Comparison of ENCODE assay signal across 9 mouse cellular contexts in the genomic region with DNA sequence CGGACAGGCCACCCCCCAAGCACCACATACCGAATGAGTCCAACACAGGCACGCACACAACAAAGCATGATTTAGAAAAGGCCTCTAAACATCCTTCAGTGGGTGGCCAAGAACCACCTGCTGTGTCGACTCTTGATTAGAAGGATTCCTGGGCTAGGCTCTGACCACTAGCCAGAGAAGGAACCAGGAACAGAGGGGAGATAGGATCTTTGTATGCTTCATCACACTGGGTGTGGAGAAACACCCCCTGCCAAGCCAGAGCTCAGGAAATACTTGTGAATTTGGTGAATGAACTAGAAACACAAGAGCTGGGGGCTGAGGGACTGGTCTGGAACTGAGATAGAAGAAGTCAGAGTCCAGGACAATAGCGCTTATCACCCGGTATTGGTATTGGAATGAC. TPM values are rescaled to one million over a fixed set of nuclear protein-coding genes. Genes with fewer than 3 reads are reported as not detected.
DNase-seq lines count a peak whose midpoint lies in the region; ATAC-seq lines count a peak whose summit lies in the region.
"Had no signal": no experiment of that assay in that cellular context is flagged by ENCODE, and none has a peak within 500 bp of the region (broad histone marks: within the 10 kb centered on the region; RNA-seq: fewer than 3 reads in every experiment).

No protein-coding gene starts in this region.

- peaks cover 40% of the 10 kb centered on the region for H3K4me1 ChIP-seq in neural tube, embryonic 11.5 days (ENCODE audit: control insufficient read depth, insufficient read depth, low read length)
- peaks cover 74% of the 10 kb centered on the region for H3K4me1 ChIP-seq in limb, embryonic 15.5 days

- DNase-seq in embryo, embryonic 9.5 days (ENCODE audit: extremely low spot score) = peak; percentile 27
- no peak for DNase-seq in embryo, embryonic 11 days
- no peak for DNase-seq in neural tube, embryonic 11.5 days (ENCODE audit: low spot score)
- DNase-seq in neural tube, embryonic 10.5 days (ENCODE audit: extremely low spot score, low spot score) = no peak
- no peak for DNase-seq in MN1 (ENCODE audit: low spot score)
- no peak for DNase-seq in right cerebral cortex, postnatal 25 days
- DNase-seq: adrenal gland, adult 2 months had no signal

- no peaks in the 10 kb centered on the region for H3K27me3 ChIP-seq in neural tube, embryonic 11.5 days (ENCODE audit: control insufficient read depth, insufficient read depth, low read length)
- H3K27me3 ChIP-seq in limb, embryonic 15.5 days = no peaks in the 10 kb centered on the region

- H3K4me2 ChIP-seq in neural tube, embryonic 11.5 days (ENCODE audit: low read depth) = peak overlapping the region; percentile 59
- peak overlapping the region; percentile 67 for H3K4me2 ChIP-seq in limb, embryonic 15.5 days

- 7% methylated on average over 6 of the region's 6 CpGs for whole genome bisulfite sequencing in neural tube, embryonic 11.5 days
- 14% methylated on average over 6 of the region's 6 CpGs for WGBS in limb, embryonic 15.5 days

- peak overlapping the region; percentile 88 for H3K4me3 ChIP-seq in neural tube, embryonic 11.5 days (ENCODE audit: low read depth, low read length)
- peak overlapping the region; percentile 90 for H3K4me3 ChIP-seq in limb, embryonic 15.5 days

- peak overlapping the region; percentile 93 for H3K9ac ChIP-seq in neural tube, embryonic 11.5 days (ENCODE audit: low read length)
- H3K9ac ChIP-seq in limb, embryonic 15.5 days = peak overlapping the region; percentile 89; the same call in 1 of the 2 replicates

- H3K27ac ChIP-seq in neural tube, embryonic 11.5 days (ENCODE audit: low read depth, low read length) = no peak overlapping the region
- H3K27ac ChIP-seq in limb, embryonic 15.5 days = peak overlapping the region; percentile 93; the same call in 1 of the 2 replicates

- H3K9me3 ChIP-seq in neural tube, embryonic 11.5 days (ENCODE audit: control insufficient read depth, low read length) = no peaks in the 10 kb centered on the region
- H3K9me3 ChIP-seq in limb, embryonic 15.5 days = no peaks in the 10 kb centered on the region

- H3K36me3 ChIP-seq in neural tube, embryonic 11.5 days (ENCODE audit: control insufficient read depth, insufficient read depth, low read length) = peaks cover 3% of the 10 kb centered on the region; the same call in 1 of the 2 replicates
- peaks cover 28% of the 10 kb centered on the region for H3K36me3 ChIP-seq in limb, embryonic 15.5 days

- no peak for ATAC-seq in neural tube, embryonic 11.5 days (ENCODE audit: insufficient read depth, low FRiP score, low TSS enrichment)
- no peak for ATAC-seq in limb, embryonic 15.5 days (ENCODE audit: insufficient number of reproducible peaks, low FRiP score, low TSS enrichment, low read depth)
- ATAC-seq in CD4-positive, CD25-positive, alpha-beta regulatory T cell, adult 4 months = no peak

RNA-seq across cellular contexts. Expression of a gene that starts 1.3 kb away (rescaled TPM):
- 20.5 and 21.6 TPM in 2 replicates for polyA plus RNA-seq in neural tube, embryonic 11.5 days (2014; fragmentation: Nextera tagmentation; extraction: Ambion mirVana)
- 30.4 and 34.4 TPM in 2 replicates for polyA plus RNA-seq in limb, embryonic 15.5 days (2015; fragmentation: Nextera tagmentation; extraction: Ambion mirVana)
- not detected for polyA plus RNA-seq in CD4-positive, CD25-positive, alpha-beta regulatory T cell, adult 4 months (2017; shearing (Covaris generic))

RNA-seq across cellular contexts. Expression of a gene that starts 13.3 kb away (rescaled TPM):
- polyA plus RNA-seq in neural tube, embryonic 11.5 days (2014; fragmentation: Nextera tagmentation; extraction: Ambion mirVana) = 16.3 and 18.3 TPM in 2 replicates
- 94.4 and 106 TPM in 2 replicates for polyA plus RNA-seq in limb, embryonic 15.5 days (2015; fragmentation: Nextera tagmentation; extraction: Ambion mirVana)
- polyA plus RNA-seq in CD4-positive, CD25-positive, alpha-beta regulatory T cell, adult 4 months (2017; shearing (Covaris generic)) = 10 to 100 TPM in 1 of 2 experiments, 1 to 10 TPM in 1; 8.5 to 13.3 TPM

RNA-seq across cellular contexts. Expression of a gene that starts 13.8 kb away (rescaled TPM):
- 32.7 and 36.5 TPM in 2 replicates for polyA plus RNA-seq in neural tube, embryonic 11.5 days (2014; fragmentation: Nextera tagmentation; extraction: Ambion mirVana)
- 57.9 and 59.2 TPM in 2 replicates for polyA plus RNA-seq in limb, embryonic 15.5 days (2015; fragmentation: Nextera tagmentation; extraction: Ambion mirVana)
- polyA plus RNA-seq in CD4-positive, CD25-positive, alpha-beta regulatory T cell, adult 4 months (2017; shearing (Covaris generic)) = not detected

RNA-seq across cellular contexts. Expression of a gene that starts 25.2 kb away (rescaled TPM):
- 0.20 TPM in 1 of 2 replicates, not detected in the other for polyA plus RNA-seq in neural tube, embryonic 11.5 days (2014; fragmentation: Nextera tagmentation; extraction: Ambion mirVana)
- 0.20 and 0.23 TPM in 2 replicates for polyA plus RNA-seq in limb, embryonic 15.5 days (2015; fragmentation: Nextera tagmentation; extraction: Ambion mirVana)
- under 1 TPM in 1 of 2 experiments, not detected in 1; 0.42 TPM for polyA plus RNA-seq in CD4-positive, CD25-positive, alpha-beta regulatory T cell, adult 4 months (2017; shearing (Covaris generic))

RNA-seq across cellular contexts. Expression of a gene that starts 28.5 kb away (rescaled TPM):
- 0.31 and 0.41 TPM in 2 replicates for polyA plus RNA-seq in neural tube, embryonic 11.5 days (2014; fragmentation: Nextera tagmentation; extraction: Ambion mirVana)
- polyA plus RNA-seq in limb, embryonic 15.5 days (2015; fragmentation: Nextera tagmentation; extraction: Ambion mirVana) = 0.52 and 0.76 TPM in 2 replicates
- polyA plus RNA-seq in CD4-positive, CD25-positive, alpha-beta regulatory T cell, adult 4 months (2017; shearing (Covaris generic)) = 1 to 10 TPM in 1 of 2 experiments, under 1 TPM in 1; 0.59 to 1.1 TPM

Comparison
In these comparisons a context has a peak if more than half of its experiments do, and no peak if none do; other contexts are left out.
1. RNA of a gene that starts 1.3 kb away (polyA plus RNA-seq): 30.4 to 34.4 TPM in limb, embryonic 15.5 days and 20.5 to 21.6 TPM in neural tube, embryonic 11.5 days; not detected in CD4-positive, CD25-positive, alpha-beta regulatory T cell, adult 4 months; every median in the first group is over 10 times any median in the second.
2. RNA of a gene that starts 13.8 kb away (polyA plus RNA-seq): 57.9 to 59.2 TPM in limb, embryonic 15.5 days and 32.7 to 36.5 TPM in neural tube, embryonic 11.5 days; not detected in CD4-positive, CD25-positive, alpha-beta regulatory T cell, adult 4 months; every median in the first group is over 10 times any median in the second.